Mouse (Mus musculus) forebrain, embryonic 13.5 days (tissue): Measurements from ENCODE around the gene Tom1. TPM values are rescaled to one million over a fixed set of nuclear protein-coding genes. Genes with fewer than 3 reads are reported as not detected.

ENCODE experiments used
- ATAC-seq: fragments of 200-750 bp; cut with Nextera tagmentation; 2 replicates; pipeline ENCODE4 v1.8.0; 2017
- H3K27ac ChIP-seq: fragments of 300-500 bp; sonication (generic); 2 replicates; pipeline ENCODE4 v1.5.1; 2015; ENCODE audit warnings: inconsistent platforms, mild to moderate bottlenecking, moderate library complexity
- H3K27me3 ChIP-seq: fragments of 300-500 bp; sonication (generic); 2 replicates; pipeline ENCODE4 v1.6.1; 2015; ENCODE audit warnings: mild to moderate bottlenecking, inconsistent platforms
- H3K36me3 ChIP-seq: fragments of 300-500 bp; sonication (generic); 2 replicates; pipeline ENCODE4 v1.6.1; 2015; ENCODE audit warnings: mild to moderate bottlenecking, inconsistent platforms; ENCODE audit not compliant: poor library complexity, severe bottlenecking
- H3K4me1 ChIP-seq: fragments of 300-500 bp; sonication (generic); 2 replicates; pipeline ENCODE4 v1.6.1; 2015; ENCODE audit warnings: inconsistent platforms
- H3K4me2 ChIP-seq: fragments of 300-500 bp; sonication (generic); 2 replicates; pipeline ENCODE4 v1.6.1; 2015; ENCODE audit warnings: inconsistent platforms, mild to moderate bottlenecking, moderate library complexity
- H3K4me3 ChIP-seq: fragments of 300-500 bp; sonication (generic); 2 replicates; pipeline ENCODE4 v1.5.1; 2015; ENCODE audit warnings: mild to moderate bottlenecking, inconsistent platforms
- H3K9ac ChIP-seq: fragments of 300-500 bp; sonication (generic); 2 replicates; pipeline ENCODE4 v1.6.1; 2015; ENCODE audit warnings: mild to moderate bottlenecking, inconsistent platforms
- H3K9me3 ChIP-seq: fragments of 300-500 bp; sonication (generic); replicated peaks from 2 replicates; pipeline ENCODE4 v1.6.1; 2016; ENCODE audit warnings: inconsistent platforms
- WGBS: fragments of 180-500 bp; shearing (Covaris S2); methylation state at CpG from one replicate; pipeline ENCODE4 v1.1.7; 2015; 5-methylcytosine and 5-hydroxymethylcytosine counted together
- polyA plus RNA-seq: library from polyadenylated mRNA; unstranded; fragments of >200 nt; fragmentation: Nextera tagmentation; extraction: Ambion mirVana; gene quantifications from 2 replicates; pipeline ENCODE4 v1.2.1, GENCODE M21; 2015

Gene Tom1
- polyA plus RNA-seq, 1 experiment from 2014 or later: 16.9 TPM

- H3K9me3 ChIP-seq: no peaks in the 10 kb centered on the region
- H3K36me3 ChIP-seq: peaks cover 13% of the 10 kb centered on the region; the same call in 1 of the 2 replicates
- H3K9ac ChIP-seq: no peak overlapping the region
- H3K4me2 ChIP-seq: no peak overlapping the region
- ATAC-seq: no peak
- peaks cover 4% of the 10 kb centered on the region; the same call in 1 of the 2 replicates for H3K4me1 ChIP-seq
- 87% methylated on average over 4 of the region's 4 CpGs for WGBS
- H3K27ac ChIP-seq: no peak overlapping the region
- H3K4me3 ChIP-seq: no peak overlapping the region
- no peaks in the 10 kb centered on the region for H3K27me3 ChIP-seq
Measured at GRCm38 (mm10) chr8:75053342-75053741, 19.8 kb downstream of the Tom1 start.

DNA sequence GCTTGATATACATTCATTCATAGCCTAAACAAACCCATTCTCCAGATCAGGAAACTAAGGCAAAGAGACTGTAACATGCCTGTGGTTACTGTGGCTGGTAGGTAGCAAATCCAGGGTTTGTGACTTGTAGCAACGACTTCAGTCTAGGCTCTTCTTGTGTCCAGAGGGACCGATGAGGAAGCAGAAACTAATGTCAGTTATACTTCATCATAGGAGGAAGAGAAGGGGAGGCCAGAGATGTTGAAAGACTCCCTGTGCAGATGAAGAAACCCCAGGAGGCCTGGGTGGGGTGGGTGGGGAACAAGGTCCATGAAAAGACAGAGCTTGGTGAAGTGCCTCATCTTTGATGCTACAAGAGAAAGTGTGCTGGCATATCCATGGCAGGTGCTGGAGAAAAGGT, 22.2 kb downstream of the Tom1 start:
- Histone ChIP-seq H3K4me1 (peaks cover 4% of the 10 kb centered on the region; the same call in 1 of the 2 replicates), H3K27me3 (no peaks in the 10 kb centered on the region), H3K9ac (no peak overlapping the region), H3K4me2 (no peak overlapping the region), H3K27ac (no peak overlapping the region), H3K36me3 (peaks cover 15% of the 10 kb centered on the region; the same call in 1 of the 2 replicates), H3K9me3 (no peaks in the 10 kb centered on the region), H3K4me3 (no peak overlapping the region)
- ATAC-seq: no peak
- 95% methylated on average over 2 of the region's 2 CpGs for WGBS

- Histone ChIP-seq H3K27ac (no peak overlapping the region), H3K9ac (no peak overlapping the region), H3K9me3 (no peaks in the 10 kb centered on the region), H3K4me1 (no peaks in the 10 kb centered on the region), H3K4me3 (no peak overlapping the region), H3K36me3 (peaks cover 18% of the 10 kb centered on the region; the same call in 1 of the 2 replicates), H3K4me2 (no peak overlapping the region), H3K27me3 (no peaks in the 10 kb centered on the region)
- ATAC-seq: no peak
- 77% methylated on average over 6 of the region's 6 CpGs for WGBS
Measured at GRCm38 (mm10) chr8:75060022-75060421, 26.5 kb downstream of the Tom1 start.

GRCm38 (mm10) chr8:75060815-75061214, 27.3 kb downstream of the Tom1 start:
- H3K4me2 ChIP-seq: no peak overlapping the region
- H3K9me3 ChIP-seq: no peaks in the 10 kb centered on the region
- H3K4me1 ChIP-seq: no peaks in the 10 kb centered on the region
- H3K27me3 ChIP-seq: no peaks in the 10 kb centered on the region
- H3K36me3 ChIP-seq: peaks cover 18% of the 10 kb centered on the region; the same call in 1 of the 2 replicates
- ATAC-seq: no peak
- no peak overlapping the region for H3K9ac ChIP-seq
- 83% methylated on average over 2 of the region's 2 CpGs for WGBS
- H3K27ac ChIP-seq: no peak overlapping the region
- no peak overlapping the region for H3K4me3 ChIP-seq

DNA sequence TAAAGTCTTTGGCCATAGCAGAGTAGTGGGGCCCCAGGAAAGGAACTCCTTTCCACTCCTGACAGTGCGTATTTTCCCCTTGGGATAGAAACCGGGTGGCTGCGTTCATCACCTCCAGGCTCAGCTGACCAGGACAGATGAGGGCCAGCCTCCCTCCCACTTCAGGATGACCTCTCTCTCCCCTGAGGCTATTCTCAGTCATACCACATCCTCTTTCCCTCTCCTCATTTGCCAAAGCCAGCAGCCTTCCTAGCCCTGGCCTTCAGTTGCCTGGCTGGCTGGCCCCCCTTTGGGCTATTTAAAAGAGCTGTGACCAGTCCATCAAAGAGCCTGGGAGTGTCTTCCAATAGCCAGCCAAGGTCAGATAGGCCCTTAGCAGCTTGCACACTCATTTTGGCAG, 29.8 kb downstream of the Tom1 start:
- Histone ChIP-seq H3K9ac (no peak overlapping the region), H3K9me3 (no peaks in the 10 kb centered on the region), H3K4me3 (no peak overlapping the region), H3K4me2 (no peak overlapping the region), H3K4me1 (no peaks in the 10 kb centered on the region), H3K36me3 (peaks cover 6% of the 10 kb centered on the region; the same call in 1 of the 2 replicates), H3K27me3 (no peaks in the 10 kb centered on the region), H3K27ac (no peak overlapping the region)
- 100% methylated on average over 3 of the region's 3 CpGs for WGBS
- ATAC-seq: no peak

DNA sequence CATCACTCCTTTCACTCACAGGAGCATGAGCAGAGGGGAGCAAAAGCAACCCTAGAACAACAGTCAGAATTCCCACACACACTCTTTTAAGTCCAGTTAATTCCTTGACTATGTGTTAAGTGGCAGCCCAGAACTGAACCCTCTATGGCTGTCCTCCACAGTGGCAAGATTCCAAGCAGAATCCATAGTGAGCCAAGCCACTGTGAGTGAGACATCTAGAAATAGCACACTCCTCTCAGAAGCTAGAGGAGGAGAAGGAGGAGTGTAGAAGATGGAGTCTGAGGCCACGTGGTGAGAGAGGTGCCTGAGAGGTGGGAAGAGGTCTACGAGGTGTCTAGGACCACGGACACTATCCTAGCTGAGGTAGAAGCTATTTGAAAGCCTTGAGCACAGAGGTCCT, 31.3 kb downstream of the Tom1 start:
- H3K4me2 ChIP-seq: no peak overlapping the region
- 0 out of 2 replicates have a peak, but pooled peaks cover 3% of the 10 kb centered on the region for H3K36me3 ChIP-seq
- H3K9me3 ChIP-seq: no peaks in the 10 kb centered on the region
- ATAC-seq: no peak
- H3K4me1 ChIP-seq: no peaks in the 10 kb centered on the region
- H3K27ac ChIP-seq: no peak overlapping the region
- H3K9ac ChIP-seq: no peak overlapping the region
- 89% methylated on average over 3 of the region's 3 CpGs for WGBS
- no peaks in the 10 kb centered on the region for H3K27me3 ChIP-seq
- H3K4me3 ChIP-seq: no peak overlapping the region

GRCm38 (mm10) chr8:75067287-75067686, 33.8 kb downstream of the Tom1 start:
- Histone ChIP-seq H3K4me3 (no peak overlapping the region), H3K4me1 (no peaks in the 10 kb centered on the region), H3K9me3 (no peaks in the 10 kb centered on the region), H3K27ac (no peak overlapping the region), H3K36me3 (no peaks in the 10 kb centered on the region), H3K4me2 (no peak overlapping the region), H3K27me3 (no peaks in the 10 kb centered on the region), H3K9ac (no peak overlapping the region)
- no peak for ATAC-seq
- WGBS: 84% methylated on average over 6 of the region's 6 CpGs

GRCm38 (mm10) chr8:75070297-75070696, 36.8 kb downstream of the Tom1 start:
- WGBS: 78% methylated on average over 1 of the region's 1 CpGs
- no peak overlapping the region for H3K9ac ChIP-seq
- no peak overlapping the region for H3K4me2 ChIP-seq
- H3K36me3 ChIP-seq: no peaks in the 10 kb centered on the region
- no peaks in the 10 kb centered on the region for H3K4me1 ChIP-seq
- H3K27me3 ChIP-seq: no peaks in the 10 kb centered on the region
- H3K9me3 ChIP-seq: no peaks in the 10 kb centered on the region
- no peak overlapping the region for H3K27ac ChIP-seq
- ATAC-seq: no peak
- H3K4me3 ChIP-seq: no peak overlapping the region

DNA sequence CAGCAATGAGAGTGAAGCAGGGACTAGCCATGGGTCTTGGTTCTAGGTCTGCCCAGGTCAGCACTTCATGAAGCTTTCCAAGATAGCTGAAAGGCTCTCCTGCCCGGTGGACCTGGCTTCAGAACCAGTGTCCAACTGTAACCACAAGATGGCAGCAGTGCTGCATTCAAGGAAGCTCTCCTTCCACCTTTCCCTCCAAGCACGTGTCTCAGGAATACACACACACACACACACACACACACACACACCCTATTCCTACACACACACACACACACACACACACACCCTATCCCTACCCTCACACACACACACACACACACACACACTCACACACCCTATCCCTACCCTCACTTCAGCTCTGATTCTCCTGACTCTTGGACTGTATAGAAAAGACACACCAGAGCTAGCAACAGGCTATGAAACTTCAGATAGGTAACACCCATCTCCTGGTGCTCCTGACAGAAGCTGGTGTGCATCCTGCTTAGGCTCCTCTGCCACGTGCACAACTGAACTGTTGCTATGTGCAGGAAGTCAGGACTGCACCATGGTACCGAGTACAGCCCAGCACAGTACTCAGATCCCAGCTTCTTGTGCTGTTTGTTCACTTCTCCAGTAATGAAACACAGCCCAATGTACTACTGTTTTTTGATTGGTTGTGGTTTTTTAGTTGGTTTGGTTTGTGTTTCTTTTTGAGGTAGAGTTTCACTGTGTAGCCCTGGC, 38.3 kb downstream of the Tom1 start:
- no peaks in the 10 kb centered on the region for H3K27me3 ChIP-seq
- no peak overlapping the region for H3K4me3 ChIP-seq
- H3K4me1 ChIP-seq: no peaks in the 10 kb centered on the region
- no peak overlapping the region for H3K9ac ChIP-seq
- no peaks in the 10 kb centered on the region for H3K9me3 ChIP-seq
- WGBS: 25% methylated on average over 4 of the region's 4 CpGs
- no peak overlapping the region for H3K27ac ChIP-seq
- H3K36me3 ChIP-seq: no peaks in the 10 kb centered on the region
- ATAC-seq: peak; percentile 89
- no peak overlapping the region for H3K4me2 ChIP-seq

- Histone ChIP-seq H3K9me3 (no peaks in the 10 kb centered on the region), H3K4me2 (no peak overlapping the region), H3K27me3 (no peaks in the 10 kb centered on the region), H3K36me3 (no peaks in the 10 kb centered on the region), H3K27ac (no peak overlapping the region), H3K4me3 (no peak overlapping the region), H3K4me1 (no peaks in the 10 kb centered on the region), H3K9ac (no peak overlapping the region)
- WGBS: 77% methylated on average over 1 of the region's 1 CpGs
- ATAC-seq: no peak
Measured at GRCm38 (mm10) chr8:75074876-75075275, 41.4 kb downstream of the Tom1 start.

DNA sequence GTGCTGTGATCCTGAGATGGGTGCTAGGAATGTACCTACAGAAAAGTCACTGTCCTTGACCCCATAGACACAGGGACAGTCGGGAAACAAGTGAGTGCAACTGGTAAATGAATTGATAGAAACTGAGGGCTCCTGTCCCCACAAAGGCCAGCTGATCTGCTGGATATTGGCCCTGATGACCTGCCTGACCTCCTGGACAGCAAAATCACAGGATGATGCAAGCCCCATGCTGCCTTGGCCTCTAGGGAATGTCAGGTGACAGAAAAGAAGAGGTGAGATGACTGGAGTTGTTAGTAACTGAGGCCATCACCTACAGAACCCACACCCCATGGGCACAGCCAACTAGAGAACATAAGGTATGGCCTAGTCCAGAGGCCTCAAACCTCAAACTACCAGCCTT, 44.7 kb downstream of the Tom1 start:
- H3K36me3 ChIP-seq: no peaks in the 10 kb centered on the region
- H3K4me2 ChIP-seq: no peak overlapping the region
- H3K27ac ChIP-seq: no peak overlapping the region
- no peaks in the 10 kb centered on the region for H3K4me1 ChIP-seq
- H3K27me3 ChIP-seq: peaks cover 3% of the 10 kb centered on the region; the same call in 1 of the 2 replicates
- no peak overlapping the region for H3K9ac ChIP-seq
- H3K9me3 ChIP-seq: no peaks in the 10 kb centered on the region
- 88% methylated on average over 1 of the region's 1 CpGs for WGBS
- no peak for ATAC-seq
- H3K4me3 ChIP-seq: no peak overlapping the region

GRCm38 (mm10) chr8:75078851-75079250, 45.3 kb downstream of the Tom1 start:
- ATAC-seq: no peak
- Histone ChIP-seq H3K9me3 (no peaks in the 10 kb centered on the region), H3K27me3 (peaks cover 3% of the 10 kb centered on the region; the same call in 1 of the 2 replicates), H3K27ac (no peak overlapping the region), H3K4me2 (no peak overlapping the region), H3K4me1 (0 out of 2 replicates have a peak, but pooled peaks cover 3% of the 10 kb centered on the region), H3K36me3 (no peaks in the 10 kb centered on the region), H3K9ac (no peak overlapping the region), H3K4me3 (no peak overlapping the region)
- 96% methylated on average over 9 of the region's 9 CpGs for WGBS
